Mouse (Mus musculus) hematopoietic stem cell, adult 5-6 weeks (primary cell): ENCODE measurements at regions not wholly inside any gene's neighbourhood (a gene's known extent, or its start where the extent isn't known, plus 50 kb on each side); places are given as distances from the start of the nearest gene placed in this dataset.

Experiments
- ATAC-seq, 2 experiments: fragments of 125-278 bp in 1 of 2; replicated peaks in 1 of 2; 2 replicates each; pipeline ENCODE4 v1.8.0; 2016 to 2017; ENCODE audit warnings: inconsistent platforms in 2 of 2, mild to moderate bottlenecking in 2 of 2, moderate number of reproducible peaks in 2 of 2, low read depth in 1 of 2, moderate TSS enrichment in 1 of 2; ENCODE audit not compliant: low FRiP score in 2 of 2, poor library complexity in 2 of 2, severe bottlenecking in 2 of 2, insufficient read depth in 1 of 2, low TSS enrichment in 1 of 2

GRCm38 (mm10) chr3:104712711-104713110 lies 68.1 kb upstream of the Ppm1j start:
- ATAC-seq, result no peak

DNA sequence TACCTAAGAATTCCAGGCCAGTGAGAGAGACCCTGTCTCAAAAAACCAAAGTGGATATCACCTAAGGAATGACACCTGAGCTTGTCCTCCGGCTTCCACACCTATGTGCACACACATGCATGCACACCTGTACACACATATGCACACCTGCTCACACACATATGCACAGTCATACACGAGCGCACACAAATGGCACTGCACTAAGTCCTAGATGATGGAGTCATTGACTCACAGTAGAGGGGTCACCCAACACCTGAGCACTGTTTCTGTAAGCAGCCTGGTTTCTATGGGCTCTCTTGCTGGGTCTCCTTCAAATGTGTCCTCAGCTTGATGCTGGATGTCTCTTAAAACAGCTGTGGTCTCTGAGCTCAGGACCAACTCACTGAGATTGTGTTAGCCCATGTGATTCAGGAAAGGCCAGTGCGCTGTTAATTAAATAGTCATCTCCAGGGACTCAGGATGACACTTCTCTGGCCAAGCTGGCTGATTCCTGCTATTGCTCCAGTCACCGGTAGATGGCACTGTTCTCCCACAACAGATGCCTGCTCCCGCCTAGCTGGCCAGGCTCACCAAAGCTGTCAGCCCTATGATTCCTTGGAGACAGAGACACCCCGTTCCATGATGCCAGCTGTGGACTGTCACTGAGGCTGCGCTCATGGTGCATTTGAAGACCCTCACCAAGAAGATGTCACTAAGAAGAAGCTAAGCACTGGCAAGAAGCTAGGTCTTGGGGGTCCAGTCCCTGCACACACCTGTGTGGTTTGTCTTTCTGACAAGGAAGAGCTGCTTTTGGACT lies 66.8 kb upstream of the Ppm1j start:
- ATAC-seq, result peak; percentile 78 to 94

DNA sequence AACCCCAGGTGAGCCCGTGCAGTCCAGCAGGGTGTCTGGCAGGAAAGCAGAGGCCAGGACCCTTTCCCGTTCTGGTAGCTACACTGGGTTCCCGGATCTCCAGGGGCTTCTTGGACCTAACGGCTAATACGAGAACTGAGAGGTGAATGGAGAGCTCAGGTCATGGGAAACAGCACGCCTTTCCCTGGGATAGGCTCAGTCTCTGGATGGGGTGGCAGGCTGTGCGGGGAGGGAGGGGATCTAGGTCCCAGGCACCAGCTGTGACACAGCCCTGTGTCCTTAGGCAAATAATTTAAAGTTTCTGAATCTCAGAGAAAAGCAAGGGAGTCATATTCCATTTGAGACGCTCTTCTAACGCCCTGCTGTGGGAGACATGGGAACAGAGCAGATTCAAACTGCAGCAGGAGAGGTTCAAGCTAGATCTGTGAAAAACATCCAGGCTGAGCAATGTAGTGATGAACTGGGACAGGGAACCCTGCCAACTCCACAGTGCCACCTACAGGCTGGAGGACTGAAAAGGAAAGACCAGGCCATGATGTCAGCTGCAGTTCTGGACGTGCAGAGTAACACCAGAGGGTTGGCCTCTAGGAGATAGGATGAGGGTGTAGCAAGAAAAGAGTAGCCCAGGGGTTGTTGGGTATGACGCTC lies 66.1 kb upstream of the Ppm1j start:
- peak; percentile 23 to 69; a peak in 3 of 4 replicates for ATAC-seq
